Mouse (Mus musculus) CH12.LX (cell line): ENCODE results near the gene Mnd1. TPM values are rescaled to one million over a fixed set of nuclear protein-coding genes. Genes with fewer than 3 reads are reported as not detected.

Source experiments
- DNase-seq: peaks from one replicate; pipeline ENCODE4 v3.0.0-alpha.2; 2013; ENCODE audit errors: extremely low read depth
- H3K27ac ChIP-seq: 2 replicates; pipeline ENCODE4 v1.5.1; 2012; ENCODE audit warnings: low read depth, mild to moderate bottlenecking, control low read depth, moderate library complexity; ENCODE audit not compliant: insufficient read depth
- H3K27me3 ChIP-seq: replicated peaks from 2 replicates; pipeline ENCODE3; 2012; ENCODE audit warnings: inconsistent platforms
- H3K36me3 ChIP-seq, 2 experiments: replicated peaks in 1 of 2; 2 replicates each; pipeline versions ENCODE3 to v1.6.1; 2012; ENCODE audit warnings: inconsistent platforms in 1 of 2, low read length in 1 of 2, mild to moderate bottlenecking in 1 of 2, mixed read lengths in 1 of 2, moderate library complexity in 1 of 2; ENCODE audit not compliant: control insufficient read depth in 1 of 2, insufficient read depth in 1 of 2
- H3K4me1 ChIP-seq, 2 experiments: 2 replicates each; pipeline ENCODE4 v1.6.1; 2012; ENCODE audit warnings: inconsistent platforms in 1 of 2, moderate library complexity in 1 of 2; ENCODE audit not compliant: insufficient read depth in 2 of 2, control insufficient read depth in 1 of 2
- H3K4me2 ChIP-seq: 2 replicates; pipeline ENCODE4 v1.6.1; 2012; ENCODE audit warnings: low read depth, mild to moderate bottlenecking, control low read depth; ENCODE audit not compliant: poor library complexity, insufficient read depth, severe bottlenecking
- H3K4me3 ChIP-seq, 3 experiments: fragments of 150-350 bp in 1 of 3; sonication (generic) in 1 of 3; replicated peaks in 1 of 3; 2 replicates each; pipeline versions ENCODE3 to v1.5.1; 2011 to 2012; ENCODE audit warnings: low read depth in 2 of 3, low read length in 2 of 3, mild to moderate bottlenecking in 2 of 3, moderate library complexity in 2 of 3, control low read depth in 1 of 3, improper control_type of control experiment in 1 of 3, inconsistent platforms in 1 of 3, mixed read lengths in 1 of 3; ENCODE audit not compliant: poor library complexity in 1 of 3
- H3K79me2 ChIP-seq: replicated peaks from 2 replicates; pipeline ENCODE4 v1.6.1; 2012; ENCODE audit warnings: mild to moderate bottlenecking, moderate library complexity; ENCODE audit not compliant: control insufficient read depth, poor library complexity, insufficient read depth, severe bottlenecking; ENCODE audit errors: extremely low read depth
- H3K9ac ChIP-seq: 2 replicates; pipeline ENCODE4 v1.6.1; 2012; ENCODE audit warnings: low read depth, mild to moderate bottlenecking, control low read depth, moderate library complexity; ENCODE audit not compliant: insufficient read depth
- H3K9me3 ChIP-seq: replicated peaks from 2 replicates; pipeline ENCODE3; 2012; ENCODE audit warnings: low read length, inconsistent platforms, mixed read lengths
- BHLHE40 ChIP-seq: IDR thresholded peaks from 2 replicates; pipeline ENCODE4 v1.6.1; 2011; ENCODE audit warnings: mild to moderate bottlenecking, low read depth, low read length, improper control_type of control experiment
- CHD1 ChIP-seq: IDR thresholded peaks from 2 replicates; pipeline ENCODE4 v1.6.1; 2012; ENCODE audit warnings: low read depth, low read length, improper control_type of control experiment, inconsistent platforms
- CHD2 ChIP-seq: IDR thresholded peaks from 2 replicates; pipeline ENCODE4 v1.6.1; 2011; ENCODE audit warnings: low read length, improper control_type of control experiment
- ETS1 ChIP-seq: conservative IDR thresholded peaks from 2 replicates; pipeline ENCODE4 v1.6.1; 2012; ENCODE audit warnings: low read depth, mild to moderate bottlenecking, inconsistent platforms, low read length, improper control_type of control experiment, moderate library complexity
- GABPA ChIP-seq: IDR thresholded peaks from 2 replicates; pipeline ENCODE4 v1.6.1; 2012; ENCODE audit warnings: low read depth, low read length, improper control_type of control experiment, inconsistent platforms; ENCODE audit not compliant: insufficient replicate concordance
- KAT2A ChIP-seq: IDR thresholded peaks from 2 replicates; pipeline ENCODE4 v1.6.1; 2012; ENCODE audit warnings: low read length, improper control_type of control experiment, inconsistent platforms; ENCODE audit not compliant: insufficient replicate concordance
- MAFK ChIP-seq: IDR thresholded peaks from 2 replicates; pipeline ENCODE4 v1.6.1; 2011; ENCODE audit warnings: low read length, improper control_type of control experiment; ENCODE audit not compliant: insufficient replicate concordance
- MAX ChIP-seq: IDR thresholded peaks from 2 replicates; pipeline ENCODE4 v1.6.1; 2011; ENCODE audit warnings: low read length, improper control_type of control experiment
- MEF2A ChIP-seq: IDR thresholded peaks from 2 replicates; pipeline ENCODE4 v1.6.1; 2014; ENCODE audit warnings: low read depth, mild to moderate bottlenecking, inconsistent platforms, low read length, improper control_type of control experiment, borderline replicate concordance
- MYC ChIP-seq: IDR thresholded peaks from 2 replicates; pipeline ENCODE4 v1.6.1; 2011; ENCODE audit warnings: low read depth, mild to moderate bottlenecking, improper control_type of control experiment, low read length
- NELFE ChIP-seq: IDR thresholded peaks from 2 replicates; pipeline ENCODE4 v1.6.1; 2011; ENCODE audit warnings: low read depth, low read length, improper control_type of control experiment
- POLR2A ChIP-seq: IDR thresholded peaks from 2 replicates; pipeline ENCODE4 v1.6.1; 2011; ENCODE audit warnings: low read depth, mild to moderate bottlenecking, improper control_type of control experiment, low read length
- RCOR1 ChIP-seq: conservative IDR thresholded peaks from 2 replicates; pipeline ENCODE4 v1.6.1; 2012; ENCODE audit warnings: low read depth, mild to moderate bottlenecking, inconsistent platforms, low read length, improper control_type of control experiment
- TBP ChIP-seq: conservative IDR thresholded peaks from 2 replicates; pipeline ENCODE4 v1.6.1; 2011; ENCODE audit warnings: low read depth, low read length, improper control_type of control experiment
- TCF12 ChIP-seq: IDR thresholded peaks from 2 replicates; pipeline ENCODE4 v1.6.1; 2014; ENCODE audit warnings: low read depth, mild to moderate bottlenecking, inconsistent platforms, low read length, improper control_type of control experiment
- UBTF ChIP-seq: IDR thresholded peaks from 2 replicates; pipeline ENCODE4 v1.6.1; 2012; ENCODE audit warnings: low read depth, mild to moderate bottlenecking, inconsistent platforms, low read length, improper control_type of control experiment, moderate library complexity
- USF1 ChIP-seq: IDR thresholded peaks from 2 replicates; pipeline ENCODE4 v1.6.1; 2014; ENCODE audit warnings: low read depth, mild to moderate bottlenecking, inconsistent platforms, low read length, improper control_type of control experiment
- ZC3H11A ChIP-seq: IDR thresholded peaks from 2 replicates; pipeline ENCODE4 v1.6.1; 2012; ENCODE audit warnings: low read depth, mild to moderate bottlenecking, inconsistent platforms, low read length, improper control_type of control experiment
- ZKSCAN1 ChIP-seq: IDR thresholded peaks from 2 replicates; pipeline ENCODE4 v1.6.1; 2012; ENCODE audit warnings: low read depth, inconsistent platforms, low read length, improper control_type of control experiment, borderline replicate concordance
- ZMIZ1 ChIP-seq: IDR thresholded peaks from 2 replicates; pipeline ENCODE4 v1.6.1; 2012; ENCODE audit warnings: low read depth, mild to moderate bottlenecking, inconsistent platforms, low read length, improper control_type of control experiment
- dilution Hi-C: fragments of 300-500 bp; cut with MboI; formaldehyde crosslinking; loops from 2 replicates; pipeline ENCODE4 v1.14.3; 2020; ENCODE audit warnings: low sequenced_read_pairs; ENCODE audit not compliant: extremely low pct_unique_long_range_greater_than_20kb, extremely low pct_ligation_motif_present
- in situ Hi-C: fragments of 300-500 bp; cut with MboI; formaldehyde crosslinking; loops from 3 replicates; pipeline ENCODE4 v1.14.3; 2019; ENCODE audit warnings: low sequenced_read_pairs, low pct_ligation_motif_present, low pct_unique_long_range_greater_than_20kb, mixed read lengths
- polyA plus RNA-seq: library from polyadenylated mRNA; unstranded; fragments of >175 nt; gene quantifications from 2 replicates; pipeline ENCODE4 v1.2.1, GENCODE M21; 2012; ENCODE audit warnings: low read depth; ENCODE audit not compliant: insufficient read length
- total RNA-seq, 2 experiments: library from RNA; depleted of rRNA; stranded (reverse); fragments of 300-350 nt in 1 of 2; fragments of >200 nt in 1 of 2; gene quantifications; 2 replicates each; pipeline ENCODE4 v1.2.3; 2012 to 2014

The Mnd1 gene
- total and polyA plus RNA-seq, 3 experiments, result 14.2 to 23.1 (median 19.0) TPM

- no peak for TF ChIP-seq MEF2A
- no peak for TF ChIP-seq CHD1
- no peak for TF ChIP-seq NELFE
- TF ChIP-seq CHD2, result no peak
- TF ChIP-seq ZKSCAN1, result no peak
- no peak for TF ChIP-seq MYC
- TF ChIP-seq ETS1, result no peak
- no peak for TF ChIP-seq TCF12
- TF ChIP-seq MAX, result no peak
- TF ChIP-seq RCOR1, result no peak
- TF ChIP-seq ZC3H11A, result no peak
- TF ChIP-seq POLR2A, result no peak
- no peak for TF ChIP-seq TBP
- TF ChIP-seq GABPA, result no peak
- no peak for TF ChIP-seq MAFK
- no peak for TF ChIP-seq BHLHE40
- TF ChIP-seq UBTF, result no peak
- no peak for TF ChIP-seq KAT2A
- no peak for TF ChIP-seq ZMIZ1
- no peak for TF ChIP-seq USF1
- Histone ChIP-seq H3K4me1 (peaks cover 4 to 34% of the 10 kb centered on the region in 2 experiments; a peak in 3 of 4 replicates), H3K79me2 (peaks cover 3% of the 10 kb centered on the region; the same call in 1 of the 2 replicates), H3K4me3 (no peak overlapping the region), H3K9ac (no peak overlapping the region), H3K4me2 (no peak overlapping the region; the same call in 1 of the 2 replicates), H3K9me3 (no peaks in the 10 kb centered on the region), H3K27me3 (no peaks in the 10 kb centered on the region), H3K36me3 (peaks cover 0 to 3% of the 10 kb centered on the region in 2 experiments), H3K27ac (no peak overlapping the region)
- in situ Hi-C loops, result loop anchor here (25.0 kb wide), 1 partner anchor 380 kb away; no protein-coding TSS in a partner anchor
- DNase-seq, result no peak
- dilution Hi-C loops, result no loop called here
These were observed 2.2 kb upstream of the Mnd1 start for GRCm38 (mm10) chr3:84157559-84158350.
